Mouse (Mus musculus): ENCODE results near the gene Hus1. TPM values are rescaled to one million over a fixed set of nuclear protein-coding genes. Genes with fewer than 3 reads are reported as not detected.
A peak's percentile ranks its signal among the peaks of the same experiment; 100 is the strongest.

Gene Hus1
- polyA plus RNA-seq, 1 experiment from 2014 or later, result 14.4 TPM

- no peak for ATAC-seq (ENCODE audit: low read depth)
- H3K27me3 ChIP-seq (ENCODE audit: control insufficient read depth, insufficient read depth, low read length), result no peaks in the 10 kb centered on the region
- no peak overlapping the region for H3K4me3 ChIP-seq (ENCODE audit: low read depth, low read length)
- H3K4me1 ChIP-seq (ENCODE audit: control insufficient read depth, insufficient read depth, low read length), result no peaks in the 10 kb centered on the region
- H3K27ac ChIP-seq (ENCODE audit: low read depth, low read length), result no peak overlapping the region
- 95% methylated on average over 7 of the region's 7 CpGs for WGBS
- H3K4me2 ChIP-seq (ENCODE audit: low read depth, low read length), result no peak overlapping the region
- H3K9ac ChIP-seq (replicated peaks; ENCODE audit: low read depth, low read length), result no peak overlapping the region
- H3K9me3 ChIP-seq (ENCODE audit: control insufficient read depth, low read length), result no peaks in the 10 kb centered on the region
- H3K36me3 ChIP-seq (ENCODE audit: control insufficient read depth, insufficient read depth, low read length), result no peaks in the 10 kb centered on the region
These were observed 42.9 kb downstream of the Hus1 start for GRCm38 (mm10) chr11:8968094-8968493.

DNA sequence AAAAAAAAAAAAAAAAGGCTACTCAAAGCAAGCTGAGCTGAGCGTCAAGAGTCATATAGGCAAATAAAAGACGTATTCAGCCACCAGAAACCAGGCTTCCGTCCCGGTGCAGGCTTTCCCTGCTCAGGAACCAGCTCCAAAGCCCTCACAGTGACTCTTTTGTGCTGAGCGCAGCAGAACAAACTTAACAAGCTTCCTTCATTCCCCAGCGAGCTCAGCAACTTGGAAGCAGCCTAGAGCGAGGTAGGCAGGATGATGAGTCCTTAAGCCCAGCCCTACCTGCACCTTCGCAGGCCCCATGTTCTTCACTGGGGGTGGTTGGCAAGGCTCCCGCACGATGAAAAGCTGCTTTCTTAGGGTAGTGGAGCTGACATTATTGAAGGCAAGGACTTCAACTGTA is 52.4 kb downstream of the Hus1 start:
- H3K27me3 ChIP-seq (ENCODE audit: control insufficient read depth, insufficient read depth, low read length), result no peaks in the 10 kb centered on the region
- 64% methylated on average over 10 of the region's 10 CpGs for WGBS
- no peak overlapping the region for H3K27ac ChIP-seq (ENCODE audit: low read depth, low read length)
- H3K36me3 ChIP-seq (ENCODE audit: control insufficient read depth, insufficient read depth, low read length), result no peaks in the 10 kb centered on the region
- no peak overlapping the region for H3K9ac ChIP-seq (replicated peaks; ENCODE audit: low read depth, low read length)
- no peaks in the 10 kb centered on the region for H3K9me3 ChIP-seq (ENCODE audit: control insufficient read depth, low read length)
- H3K4me2 ChIP-seq (ENCODE audit: low read depth, low read length), result no peak overlapping the region
- no peaks in the 10 kb centered on the region for H3K4me1 ChIP-seq (ENCODE audit: control insufficient read depth, insufficient read depth, low read length)
- no peak for ATAC-seq (ENCODE audit: low read depth)
- no peak overlapping the region for H3K4me3 ChIP-seq (ENCODE audit: low read depth, low read length)

DNA sequence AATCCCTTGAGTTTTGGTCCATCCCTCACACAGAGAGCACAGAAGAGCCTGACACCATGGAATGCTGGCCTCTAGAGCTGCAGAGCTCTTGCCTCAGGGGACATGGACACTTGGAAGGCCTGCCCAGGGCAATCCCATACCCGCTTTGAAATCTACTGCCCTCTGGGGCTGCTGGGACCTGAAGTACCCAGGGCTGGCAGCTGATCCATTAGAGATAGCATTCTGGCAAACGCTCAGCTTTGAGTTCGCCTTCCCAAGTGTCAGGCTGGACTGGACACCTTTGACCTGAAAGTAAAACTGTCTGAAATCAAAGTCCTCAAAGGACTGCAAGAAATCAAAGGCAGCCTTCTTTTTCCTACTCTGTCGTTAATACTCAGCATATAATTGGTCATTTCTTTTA is 52.9 kb downstream of the Hus1 start:
- 73% methylated on average over 4 of the region's 4 CpGs for WGBS
- Histone ChIP-seq H3K27ac (ENCODE audit: low read depth, low read length) (no peak overlapping the region), H3K9ac (replicated peaks; ENCODE audit: low read depth, low read length) (no peak overlapping the region), H3K4me2 (ENCODE audit: low read depth, low read length) (no peak overlapping the region), H3K9me3 (ENCODE audit: control insufficient read depth, low read length) (no peaks in the 10 kb centered on the region), H3K4me3 (ENCODE audit: low read depth, low read length) (no peak overlapping the region), H3K36me3 (ENCODE audit: control insufficient read depth, insufficient read depth, low read length) (no peaks in the 10 kb centered on the region), H3K27me3 (ENCODE audit: control insufficient read depth, insufficient read depth, low read length) (no peaks in the 10 kb centered on the region), H3K4me1 (ENCODE audit: control insufficient read depth, insufficient read depth, low read length) (no peaks in the 10 kb centered on the region)
- no peak for ATAC-seq (ENCODE audit: low read depth)

DNA sequence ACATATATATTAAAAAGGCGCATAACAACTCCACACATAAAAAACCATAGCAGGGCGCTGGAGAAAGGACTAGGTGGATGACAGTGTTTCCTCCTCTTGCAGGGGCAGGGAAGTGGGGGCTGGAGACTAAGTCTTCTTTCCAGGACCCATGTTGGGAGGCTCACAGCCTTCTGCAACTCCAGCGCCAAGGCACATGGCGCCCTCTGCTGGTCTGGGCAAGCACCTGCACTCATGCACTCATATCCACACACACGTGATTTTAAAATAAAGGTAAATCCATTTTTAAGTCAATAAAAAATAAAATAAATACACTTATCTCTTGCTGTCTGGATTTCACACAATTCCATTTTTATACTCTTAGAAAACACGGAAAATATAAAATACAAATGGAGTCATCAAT is 54.0 kb downstream of the Hus1 start:
- Histone ChIP-seq H3K4me1 (ENCODE audit: control insufficient read depth, insufficient read depth, low read length) (no peaks in the 10 kb centered on the region), H3K27me3 (ENCODE audit: control insufficient read depth, insufficient read depth, low read length) (no peaks in the 10 kb centered on the region), H3K36me3 (ENCODE audit: control insufficient read depth, insufficient read depth, low read length) (no peaks in the 10 kb centered on the region), H3K27ac (ENCODE audit: low read depth, low read length) (no peak overlapping the region), H3K4me3 (ENCODE audit: low read depth, low read length) (no peak overlapping the region), H3K9ac (replicated peaks; ENCODE audit: low read depth, low read length) (no peak overlapping the region), H3K9me3 (ENCODE audit: control insufficient read depth, low read length) (no peaks in the 10 kb centered on the region), H3K4me2 (ENCODE audit: low read depth, low read length) (no peak overlapping the region)
- WGBS, result 67% methylated on average over 6 of the region's 6 CpGs
- no peak for ATAC-seq (ENCODE audit: low read depth)

GRCm38 (mm10) chr11:8955678-8956077 is 55.3 kb downstream of the Hus1 start:
- WGBS, result 4% methylated on average over 1 of the region's 1 CpGs
- H3K9me3 ChIP-seq (ENCODE audit: control insufficient read depth, low read length), result no peaks in the 10 kb centered on the region

GRCm38 (mm10) chr11:8949765-8950430 is 61.1 kb downstream of the Hus1 start:
- ATAC-seq (ENCODE audit: low read depth), result peak; percentile 34; the same call in 1 of the 2 replicates
- WGBS, result 69% methylated on average over 6 of the region's 6 CpGs
- no peak overlapping the region for H3K27ac ChIP-seq (ENCODE audit: low read depth, low read length)

More at GRCm38 (mm10) chr11:8955678-8956077, 55.3 kb downstream of the Hus1 start:
- no peak overlapping the region for H3K4me3 ChIP-seq (ENCODE audit: low read depth, low read length)
- peak; percentile 74; the same call in 1 of the 2 replicates for ATAC-seq (ENCODE audit: low read depth)
- no peak overlapping the region for H3K9ac ChIP-seq (replicated peaks; ENCODE audit: low read depth, low read length)
- no peaks in the 10 kb centered on the region for H3K27me3 ChIP-seq (ENCODE audit: control insufficient read depth, insufficient read depth, low read length)
- no peaks in the 10 kb centered on the region for H3K36me3 ChIP-seq (ENCODE audit: control insufficient read depth, insufficient read depth, low read length)
- no peak overlapping the region for H3K27ac ChIP-seq (ENCODE audit: low read depth, low read length)
- H3K4me2 ChIP-seq (ENCODE audit: low read depth, low read length), result no peak overlapping the region
- no peaks in the 10 kb centered on the region for H3K4me1 ChIP-seq (ENCODE audit: control insufficient read depth, insufficient read depth, low read length)

GRCm38 (mm10) chr11:8948871-8949270 is 62.1 kb downstream of the Hus1 start:
- Histone ChIP-seq H3K4me2 (ENCODE audit: low read depth, low read length) (no peak overlapping the region), H3K4me1 (ENCODE audit: control insufficient read depth, insufficient read depth, low read length) (no peaks in the 10 kb centered on the region), H3K27ac (ENCODE audit: low read depth, low read length) (no peak overlapping the region), H3K4me3 (ENCODE audit: low read depth, low read length) (no peak overlapping the region), H3K9me3 (ENCODE audit: control insufficient read depth, low read length) (no peaks in the 10 kb centered on the region), H3K9ac (replicated peaks; ENCODE audit: low read depth, low read length) (no peak overlapping the region), H3K36me3 (ENCODE audit: control insufficient read depth, insufficient read depth, low read length) (no peaks in the 10 kb centered on the region), H3K27me3 (ENCODE audit: control insufficient read depth, insufficient read depth, low read length) (no peaks in the 10 kb centered on the region)
- WGBS, result 70% methylated on average over 3 of the region's 3 CpGs
- ATAC-seq (ENCODE audit: low read depth), result no peak

More at GRCm38 (mm10) chr11:8949765-8950430, 61.1 kb downstream of the Hus1 start:
- Histone ChIP-seq H3K9ac (replicated peaks; ENCODE audit: low read depth, low read length) (no peak overlapping the region), H3K9me3 (ENCODE audit: control insufficient read depth, low read length) (no peaks in the 10 kb centered on the region), H3K4me1 (ENCODE audit: control insufficient read depth, insufficient read depth, low read length) (no peaks in the 10 kb centered on the region), H3K27me3 (ENCODE audit: control insufficient read depth, insufficient read depth, low read length) (no peaks in the 10 kb centered on the region), H3K4me2 (ENCODE audit: low read depth, low read length) (no peak overlapping the region), H3K36me3 (ENCODE audit: control insufficient read depth, insufficient read depth, low read length) (no peaks in the 10 kb centered on the region), H3K4me3 (ENCODE audit: low read depth, low read length) (no peak overlapping the region)

DNA sequence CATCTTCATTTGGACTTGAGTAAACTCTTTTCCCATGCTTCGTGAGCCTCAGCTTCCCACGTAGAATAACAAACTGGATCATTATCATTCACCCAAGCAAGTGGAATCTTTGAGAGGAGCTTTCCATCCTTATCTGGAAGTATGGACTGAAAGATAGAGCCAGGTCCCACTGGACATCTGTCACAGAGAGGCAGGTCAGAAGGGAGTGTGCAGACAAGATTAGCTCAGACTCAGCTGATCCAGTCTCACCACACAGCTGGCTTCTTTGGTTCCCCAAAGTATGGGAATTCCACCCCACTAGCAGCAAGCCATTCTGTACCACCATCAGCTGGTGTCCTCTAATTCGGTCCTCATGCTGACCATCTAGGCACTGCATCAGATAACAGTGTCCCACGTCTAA is 66.9 kb downstream of the Hus1 start:
- no peak overlapping the region for H3K4me2 ChIP-seq (ENCODE audit: low read depth, low read length)
- H3K4me3 ChIP-seq (ENCODE audit: low read depth, low read length), result no peak overlapping the region
- no peaks in the 10 kb centered on the region for H3K9me3 ChIP-seq (ENCODE audit: control insufficient read depth, low read length)
- H3K9ac ChIP-seq (replicated peaks; ENCODE audit: low read depth, low read length), result no peak overlapping the region
- no peak overlapping the region for H3K27ac ChIP-seq (ENCODE audit: low read depth, low read length)
- no peaks in the 10 kb centered on the region for H3K27me3 ChIP-seq (ENCODE audit: control insufficient read depth, insufficient read depth, low read length)
- 87% methylated on average over 4 of the region's 4 CpGs for WGBS
- no peaks in the 10 kb centered on the region for H3K36me3 ChIP-seq (ENCODE audit: control insufficient read depth, insufficient read depth, low read length)
- no peaks in the 10 kb centered on the region for H3K4me1 ChIP-seq (ENCODE audit: control insufficient read depth, insufficient read depth, low read length)
- ATAC-seq (ENCODE audit: low read depth), result no peak
